Mouse (Mus musculus) small intestine, adult 2 months (tissue): ENCODE measurements at regions not wholly inside any gene's neighbourhood (a gene's known extent, or its start where the extent isn't known, plus 50 kb on each side); places are given as distances from the start of the nearest gene placed in this dataset.

ENCODE experiments used
- CTCF ChIP-seq: fragments of 200-500 bp; IDR thresholded peaks from 2 replicates; pipeline ENCODE4 v1.5.1; 2012; ENCODE audit warnings: low read depth, mild to moderate bottlenecking, control low read depth, inconsistent platforms, low read length, moderate library complexity, mixed read lengths; ENCODE audit not compliant: insufficient replicate concordance, insufficient read length; ENCODE audit errors: extremely low read depth
- POLR2A ChIP-seq: fragments of 200-500 bp; IDR thresholded peaks from 2 replicates; pipeline ENCODE4 v1.6.1; 2012; ENCODE audit warnings: low read depth, mild to moderate bottlenecking, control low read depth, inconsistent platforms, low read length, moderate library complexity

GRCm38 (mm10) chr9:93991141-93991540 lies 546.7 kb downstream of the 1190002N15Rik start:
- no peak for TF ChIP-seq POLR2A
- TF ChIP-seq CTCF = no peak
